Mouse (Mus musculus) cortical plate, adult 2 months (tissue): ENCODE measurements around the gene Gm10130.

Experiments
- CTCF ChIP-seq: fragments of 200-500 bp; IDR thresholded peaks from 2 replicates; pipeline ENCODE4 v1.5.1; 2011; ENCODE audit warnings: mild to moderate bottlenecking, control low read depth, low read length; ENCODE audit not compliant: insufficient read depth; ENCODE audit errors: extremely low read depth
- POLR2A ChIP-seq: fragments of 200-500 bp; IDR thresholded peaks from 2 replicates; pipeline ENCODE4 v1.6.1; 2011; ENCODE audit warnings: mild to moderate bottlenecking, low read length, control low read depth; ENCODE audit not compliant: insufficient read depth; ENCODE audit errors: extremely low read depth

GRCm38 (mm10) chr2:150318973-150319372 is 4.5 kb upstream of the Gm10130 start:
- no peak for TF ChIP-seq POLR2A
- TF ChIP-seq CTCF: no peak
